11 mouse cellular contexts compared by ENCODE assay signal in genomic region chr4:137661547-137661946, GRCm38 (mm10). TPM values are rescaled to one million over a fixed set of nuclear protein-coding genes. Genes with fewer than 3 reads are reported as not detected.
DNase-seq lines count a peak whose midpoint lies in the region; ATAC-seq lines count a peak whose summit lies in the region.
"Had no signal": no experiment of that assay in that cellular context is flagged by ENCODE, and none has a peak within 500 bp of the region (broad histone marks: within the 10 kb centered on the region; RNA-seq: fewer than 3 reads in every experiment).

No protein-coding gene starts in this region.

- no peak overlapping the region for H3K4me2 ChIP-seq in midbrain, embryonic 15.5 days
- no peak overlapping the region for H3K4me2 ChIP-seq in forebrain, embryonic 16.5 days (ENCODE audit: low read length)
- H3K4me2 ChIP-seq in kidney, embryonic 16.5 days (replicated peaks; ENCODE audit: low read depth, low read length): no peak overlapping the region

- DNase-seq in midbrain, embryonic 10.5 days (ENCODE audit: low spot score): no peak
- DNase-seq in T-cell, adult 2 months (ENCODE audit: low spot score): no peak
- no peak for DNase-seq in spleen, postnatal 10 days (ENCODE audit: low spot score in 2 of 2)
- no peak for DNase-seq in urinary bladder, postnatal 36 days (ENCODE audit: low spot score in 2 of 2)
- DNase-seq: heart, postnatal 14 days; liver had no signal

- H3K27me3 ChIP-seq in midbrain, embryonic 10.5 days (ENCODE audit: low read depth, poor library complexity, severe bottlenecking): peaks cover 40% of the 10 kb centered on the region
- no peaks in the 10 kb centered on the region for H3K27me3 ChIP-seq in midbrain, embryonic 15.5 days (replicated peaks)
- H3K27me3 ChIP-seq in forebrain, embryonic 16.5 days (replicated peaks; ENCODE audit: control insufficient read depth, insufficient read depth, low read length): no peaks in the 10 kb centered on the region
- H3K27me3 ChIP-seq in kidney, embryonic 16.5 days (ENCODE audit: insufficient read depth, low read length): peaks cover 24% of the 10 kb centered on the region

- ATAC-seq in midbrain, embryonic 15.5 days (replicated peaks): no peak
- ATAC-seq in forebrain, embryonic 16.5 days: 0 out of 2 replicates have a peak, but pooled peaks have one; percentile 13
- ATAC-seq in kidney, embryonic 16.5 days (ENCODE audit: low FRiP score, low TSS enrichment): peak; percentile 66; the same call in 1 of the 2 replicates
- no peak for ATAC-seq in granulocyte monocyte progenitor cell, adult 5-6 weeks (replicated peaks; ENCODE audit: poor library complexity, severe bottlenecking)

- peaks cover 47% of the 10 kb centered on the region for H3K4me1 ChIP-seq in midbrain, embryonic 10.5 days
- H3K4me1 ChIP-seq in midbrain, embryonic 15.5 days: peaks cover 40% of the 10 kb centered on the region
- H3K4me1 ChIP-seq in forebrain, embryonic 16.5 days (replicated peaks; ENCODE audit: control insufficient read depth, insufficient read depth, low read length): peaks cover 28% of the 10 kb centered on the region
- H3K4me1 ChIP-seq in kidney, embryonic 16.5 days (ENCODE audit: insufficient read depth, low read length): peaks cover 25% of the 10 kb centered on the region

- H3K4me3 ChIP-seq in midbrain, embryonic 10.5 days: no peak overlapping the region
- H3K4me3 ChIP-seq in midbrain, embryonic 15.5 days: no peak overlapping the region
- no peak overlapping the region for H3K4me3 ChIP-seq in forebrain, embryonic 16.5 days (replicated peaks; ENCODE audit: low read length)
- no peak overlapping the region for H3K4me3 ChIP-seq in kidney, embryonic 16.5 days (ENCODE audit: low read length)
- H3K4me3 ChIP-seq: layer of hippocampus, adult 2 months had no signal

- H3K36me3 ChIP-seq in midbrain, embryonic 10.5 days: peaks cover 19% of the 10 kb centered on the region
- peaks cover 8% of the 10 kb centered on the region for H3K36me3 ChIP-seq in midbrain, embryonic 15.5 days (replicated peaks)
- H3K36me3 ChIP-seq in forebrain, embryonic 16.5 days (ENCODE audit: control insufficient read depth, insufficient read depth): no peaks in the 10 kb centered on the region
- peaks cover 13% of the 10 kb centered on the region for H3K36me3 ChIP-seq in kidney, embryonic 16.5 days (ENCODE audit: insufficient read depth, low read length)

- WGBS in midbrain, embryonic 10.5 days: 72% methylated on average over 6 of the region's 6 CpGs
- WGBS in midbrain, embryonic 15.5 days: 36% methylated on average over 6 of the region's 6 CpGs
- 20% methylated on average over 6 of the region's 6 CpGs for WGBS in forebrain, embryonic 16.5 days
- 74% methylated on average over 6 of the region's 6 CpGs for WGBS in kidney, embryonic 16.5 days

- H3K9me3 ChIP-seq in midbrain, embryonic 10.5 days (replicated peaks): no peaks in the 10 kb centered on the region
- H3K9me3 ChIP-seq in midbrain, embryonic 15.5 days: no peaks in the 10 kb centered on the region
- H3K9me3 ChIP-seq in forebrain, embryonic 16.5 days (ENCODE audit: control insufficient read depth, low read length): no peaks in the 10 kb centered on the region
- H3K9me3 ChIP-seq in kidney, embryonic 16.5 days (ENCODE audit: low read length): no peaks in the 10 kb centered on the region

- peak overlapping the region; percentile 64 for H3K27ac ChIP-seq in midbrain, embryonic 10.5 days (replicated peaks)
- H3K27ac ChIP-seq in midbrain, embryonic 15.5 days: no peak overlapping the region
- 0 out of 2 replicates have a peak overlapping the region, but pooled peaks have one; percentile 10 for H3K27ac ChIP-seq in forebrain, embryonic 16.5 days (ENCODE audit: low read length)
- H3K27ac ChIP-seq in kidney, embryonic 16.5 days (ENCODE audit: low read length): peak overlapping the region; percentile 82

- H3K9ac ChIP-seq in midbrain, embryonic 15.5 days: no peak overlapping the region
- H3K9ac ChIP-seq in forebrain, embryonic 16.5 days (replicated peaks; ENCODE audit: low read depth, low read length): no peak overlapping the region
- no peak overlapping the region for H3K9ac ChIP-seq in kidney, embryonic 16.5 days (replicated peaks; ENCODE audit: low read length)

RNA-seq across cellular contexts. Expression of gene Rap1gap, which starts 3.0 kb away (rescaled TPM):
- polyA plus RNA-seq in midbrain, embryonic 10.5 days (2016; fragmentation: Nextera tagmentation; extraction: Ambion mirVana): 4.5 and 6.0 TPM in 2 replicates
- polyA plus RNA-seq in midbrain, embryonic 15.5 days (2015; fragmentation: Nextera tagmentation; extraction: Ambion mirVana): 85.7 and 88.1 TPM in 2 replicates
- polyA plus RNA-seq in forebrain, embryonic 16.5 days (2015; fragmentation: Nextera tagmentation; extraction: Ambion mirVana): 35.4 and 51.6 TPM in 2 replicates
- polyA plus RNA-seq in kidney, embryonic 16.5 days (2015; fragmentation: Nextera tagmentation; extraction: Ambion mirVana): 22.0 and 31.7 TPM in 2 replicates
- 0.80 and 4.3 TPM in 2 replicates for total RNA-seq in granulocyte monocyte progenitor cell, adult 5-6 weeks (2014; fragmentation: Nextera tagmentation)
- total RNA-seq in granulocyte monocyte progenitor cell, adult 5-6 weeks (2017): 0.65 and 4.6 TPM in 2 replicates

Comparison
In these comparisons a context has a peak if more than half of its experiments do, and no peak if none do; other contexts are left out.
1. ATAC-seq: peak in forebrain, embryonic 16.5 days (single experiment) and kidney, embryonic 16.5 days (single experiment); none in midbrain, embryonic 15.5 days (single experiment) and granulocyte monocyte progenitor cell, adult 5-6 weeks (single experiment).